Mouse (Mus musculus): ENCODE measurements around the gene Ctsz. TPM values are rescaled to one million over a fixed set of nuclear protein-coding genes. Genes with fewer than 3 reads are reported as not detected.

Gene Ctsz
- total RNA-seq, 1 experiment from 2014 or later = 400 TPM

DNA sequence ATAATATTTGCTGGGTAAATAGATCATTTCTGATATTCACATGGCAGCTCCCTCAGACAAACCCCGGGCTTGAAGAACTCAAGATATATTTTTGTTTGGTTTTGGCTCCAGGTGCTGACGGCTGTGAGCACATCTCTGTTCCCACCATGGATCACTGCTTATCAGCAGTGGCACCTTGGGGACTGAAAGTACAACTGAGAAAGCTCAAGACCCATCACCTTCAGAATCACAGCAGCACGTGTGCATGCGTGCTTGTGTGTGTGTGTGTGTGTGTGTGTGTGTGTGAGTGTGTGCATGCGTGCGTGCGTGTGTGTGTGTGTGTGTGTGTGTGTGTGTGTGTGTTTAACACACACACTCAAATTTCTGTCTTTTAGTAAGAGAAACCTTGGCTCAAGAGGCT is 5.5 kb upstream of the Ctsz start:
- no peak for ATAC-seq (replicated peaks; ENCODE audit: insufficient number of reproducible peaks, low FRiP score, low TSS enrichment, poor library complexity, severe bottlenecking)

DNA sequence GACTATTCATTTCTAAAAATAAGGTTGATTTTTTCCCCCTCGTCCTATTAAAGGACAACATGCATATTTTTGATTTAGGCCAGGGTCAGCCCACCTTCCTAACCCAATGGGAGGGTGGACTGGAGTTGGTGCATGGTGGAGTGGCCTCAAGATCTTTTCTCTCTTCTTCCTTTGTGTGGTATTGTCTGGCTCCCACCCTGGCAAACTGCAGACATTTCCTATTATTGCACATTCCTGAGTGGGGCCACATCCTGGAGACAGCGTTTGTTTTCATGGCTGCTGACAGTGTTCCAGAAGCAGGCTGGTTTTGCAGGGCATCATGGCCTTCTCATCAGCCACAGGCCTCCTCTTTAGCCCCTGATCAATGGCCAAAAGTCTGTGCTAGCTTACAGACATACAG is 4.2 kb upstream of the Ctsz start:
- ATAC-seq (replicated peaks; ENCODE audit: insufficient number of reproducible peaks, low FRiP score, low TSS enrichment, poor library complexity, severe bottlenecking) = no peak

DNA sequence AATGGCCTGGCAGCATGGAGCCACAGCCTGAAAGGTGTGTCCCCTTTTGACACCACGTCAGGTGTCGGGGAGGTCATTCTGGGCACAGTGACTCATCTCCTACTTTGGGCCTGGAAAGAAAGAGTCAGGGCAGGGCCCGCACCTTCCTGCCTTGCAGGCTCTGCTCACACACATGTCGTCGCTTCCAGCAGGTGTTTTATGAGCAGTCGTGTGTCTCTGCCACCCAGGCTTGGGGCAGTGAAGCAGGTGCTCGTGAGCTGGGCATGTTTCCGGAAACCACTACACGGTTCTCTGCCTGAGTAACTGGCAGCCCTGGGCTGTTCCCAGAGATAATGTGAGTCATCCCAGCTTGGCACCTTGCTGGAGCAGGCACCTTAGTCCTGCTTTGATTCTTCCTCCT is 3.6 kb upstream of the Ctsz start:
- ATAC-seq (replicated peaks; ENCODE audit: insufficient number of reproducible peaks, low FRiP score, low TSS enrichment, poor library complexity, severe bottlenecking) = no peak

DNA sequence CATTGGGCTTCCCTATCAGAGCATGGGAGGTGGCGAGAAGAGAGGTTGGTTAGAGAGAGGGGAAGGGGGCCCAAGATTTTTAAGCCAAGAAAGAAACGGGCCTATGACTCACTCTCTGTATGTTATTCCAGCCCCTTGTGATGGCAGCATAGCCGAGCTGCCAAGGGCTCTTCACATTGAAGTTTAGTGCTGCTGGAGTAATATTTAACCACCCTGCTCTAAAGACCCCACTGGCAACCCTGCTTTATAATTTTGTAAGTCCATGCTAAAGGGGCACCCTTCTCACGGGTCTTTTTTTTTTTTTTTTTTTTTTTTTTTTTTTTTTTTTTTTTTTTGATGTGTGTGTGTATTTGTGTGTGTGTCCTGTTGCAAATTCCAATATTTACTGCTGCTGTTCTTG is 3.1 kb upstream of the Ctsz start:
- ATAC-seq (replicated peaks; ENCODE audit: insufficient number of reproducible peaks, low FRiP score, low TSS enrichment, poor library complexity, severe bottlenecking) = no peak

DNA sequence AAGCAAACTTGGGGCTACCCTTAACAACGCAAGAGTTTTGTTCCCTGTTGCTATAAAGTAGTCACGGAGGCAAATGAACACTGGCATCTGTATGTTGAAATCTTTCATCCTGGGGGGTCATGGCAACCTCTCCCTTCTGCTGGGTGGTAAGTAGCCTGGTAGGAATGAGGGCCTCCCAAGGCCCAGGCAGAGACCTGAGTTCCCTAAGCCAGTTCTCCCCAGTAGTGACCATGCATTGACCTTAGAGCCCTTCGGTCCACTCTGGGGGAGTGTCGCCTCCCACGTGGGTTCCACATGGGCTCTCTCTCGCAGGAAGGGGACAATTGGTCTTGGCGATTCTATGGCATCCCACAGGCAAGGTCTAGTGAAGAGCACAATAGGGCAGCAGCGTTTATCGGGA is 1.1 kb upstream of the Ctsz start:
- no peak for ATAC-seq (replicated peaks; ENCODE audit: insufficient number of reproducible peaks, low FRiP score, low TSS enrichment, poor library complexity, severe bottlenecking)

DNA sequence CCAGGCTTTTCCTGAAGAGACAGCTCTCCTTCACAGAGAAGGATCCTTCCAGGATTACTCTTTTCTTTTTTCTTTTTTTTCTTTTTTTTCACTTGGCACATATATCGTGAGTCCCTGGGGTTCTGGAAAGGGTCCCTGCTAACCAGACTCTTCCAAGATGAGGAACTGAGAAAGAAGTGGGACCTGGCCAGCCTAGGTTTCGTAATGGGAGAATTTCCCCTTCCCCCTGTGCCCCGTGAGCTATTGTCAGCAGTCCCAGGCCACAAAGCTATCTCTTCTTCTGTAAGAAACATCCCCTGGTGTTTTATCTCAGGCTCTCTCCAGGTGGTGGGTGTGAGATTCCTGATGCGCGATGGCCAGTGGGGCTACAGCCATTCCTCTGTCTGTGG is 605 bp upstream of the Ctsz start:
- ATAC-seq (replicated peaks; ENCODE audit: insufficient number of reproducible peaks, low FRiP score, low TSS enrichment, poor library complexity, severe bottlenecking) = peak; percentile 14; the same call in 1 of the 2 replicates

DNA sequence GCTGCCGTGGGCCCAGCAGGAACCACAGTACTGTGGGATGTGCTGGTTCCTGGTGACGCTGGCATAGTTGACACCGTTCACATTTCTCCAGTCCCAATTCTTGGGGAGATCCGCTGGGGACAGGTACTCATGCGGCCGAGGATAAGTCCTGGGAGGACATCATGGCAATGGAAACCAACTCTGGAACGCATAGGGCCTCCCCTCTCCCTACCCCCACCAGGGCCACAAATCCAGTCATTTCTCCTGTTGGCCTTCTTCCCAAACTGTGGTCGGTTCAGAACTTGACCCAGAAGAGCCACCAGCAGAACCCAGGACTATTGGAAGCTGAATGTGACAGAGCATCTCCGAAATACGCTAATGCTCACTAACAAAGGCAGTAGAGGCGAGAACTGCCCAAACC is 658 bp downstream of the Ctsz start:
- ATAC-seq (replicated peaks; ENCODE audit: insufficient number of reproducible peaks, low FRiP score, low TSS enrichment, poor library complexity, severe bottlenecking) = no peak

DNA sequence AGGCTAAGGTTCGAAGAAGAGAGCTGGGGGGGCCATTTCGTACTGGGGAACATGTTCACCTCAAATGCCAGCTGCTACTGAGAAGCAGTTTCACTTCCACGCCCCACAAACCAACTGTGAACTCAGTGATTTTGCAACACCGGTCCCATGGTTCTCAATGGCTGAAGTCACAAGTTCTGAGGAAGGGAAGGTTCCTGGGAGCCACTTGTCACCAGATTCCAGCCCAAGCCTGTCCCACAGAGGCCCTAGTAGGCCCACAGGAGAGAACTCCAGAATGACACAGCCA is 1.2 kb downstream of the Ctsz start:
- ATAC-seq (replicated peaks; ENCODE audit: insufficient number of reproducible peaks, low FRiP score, low TSS enrichment, poor library complexity, severe bottlenecking) = peak; percentile 56

DNA sequence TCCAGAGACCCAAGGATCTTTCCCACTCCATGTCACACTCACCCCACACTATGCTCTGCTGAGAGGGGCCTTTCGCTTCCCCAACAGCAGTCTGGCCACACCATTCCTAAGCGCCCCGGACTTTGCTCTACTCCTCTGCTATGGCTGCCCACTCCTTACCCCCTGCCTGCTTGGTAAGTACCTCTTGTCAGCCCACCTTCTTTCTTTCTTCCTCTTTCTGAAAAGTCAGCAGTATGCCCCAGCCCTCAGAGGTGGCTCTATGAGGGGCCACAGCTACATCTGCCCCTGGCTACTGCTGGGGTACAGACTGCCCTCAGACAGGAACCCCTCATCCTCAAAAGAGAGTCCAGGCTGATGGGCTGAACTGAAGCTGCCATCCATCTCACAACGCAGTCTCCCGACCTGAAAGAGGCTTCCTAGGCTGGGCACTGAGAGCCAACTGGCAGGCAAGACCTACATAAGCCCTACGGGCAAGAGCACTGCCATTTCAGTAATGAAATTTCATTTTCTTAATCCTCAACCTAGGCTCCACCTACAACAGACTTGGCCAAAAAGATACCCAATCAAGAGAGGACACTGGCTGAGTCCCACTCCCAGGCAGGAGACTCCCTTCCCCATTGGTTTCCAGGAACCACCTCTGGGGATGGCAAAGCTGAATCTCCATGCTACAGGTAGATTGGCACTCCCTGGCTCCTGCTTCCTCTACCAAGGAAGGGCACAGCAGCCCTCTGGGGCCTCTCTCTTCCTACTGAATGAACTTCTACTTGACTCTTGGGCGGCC is 1.7 kb downstream of the Ctsz start:
- ATAC-seq (replicated peaks; ENCODE audit: insufficient number of reproducible peaks, low FRiP score, low TSS enrichment, poor library complexity, severe bottlenecking) = peak; percentile 5; the same call in 1 of the 2 replicates

DNA sequence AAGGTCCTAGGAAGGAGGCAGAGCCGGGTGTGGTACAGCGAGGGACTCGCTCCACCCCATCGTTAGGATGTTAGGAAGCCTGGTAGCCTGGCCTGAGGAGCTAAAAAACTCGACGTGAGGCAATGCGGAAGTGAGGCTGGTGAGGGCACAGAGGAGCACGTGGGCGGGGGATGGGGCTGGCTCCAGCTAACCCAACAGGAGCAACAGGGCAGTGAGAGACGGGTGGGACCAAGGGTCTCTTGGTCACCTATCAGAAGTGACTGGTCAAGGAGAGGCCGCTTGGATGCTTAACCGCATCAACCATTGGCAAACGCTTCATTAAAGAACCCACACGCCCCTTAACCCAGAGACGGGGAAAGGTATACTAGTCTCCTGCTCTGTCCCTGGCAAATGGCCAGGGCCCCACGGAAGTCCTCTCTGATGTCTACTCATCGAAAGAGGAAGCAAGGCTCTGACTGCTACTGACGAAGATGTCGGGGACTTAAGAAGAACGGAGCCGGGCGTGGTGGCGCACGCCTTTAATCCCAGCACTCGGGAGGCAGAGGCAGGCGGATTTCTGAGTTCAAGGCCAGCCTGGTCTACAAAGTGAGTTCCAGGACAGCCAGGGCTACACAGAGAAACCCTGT is 2.6 kb downstream of the Ctsz start:
- ATAC-seq (replicated peaks; ENCODE audit: insufficient number of reproducible peaks, low FRiP score, low TSS enrichment, poor library complexity, severe bottlenecking) = peak; percentile 37

DNA sequence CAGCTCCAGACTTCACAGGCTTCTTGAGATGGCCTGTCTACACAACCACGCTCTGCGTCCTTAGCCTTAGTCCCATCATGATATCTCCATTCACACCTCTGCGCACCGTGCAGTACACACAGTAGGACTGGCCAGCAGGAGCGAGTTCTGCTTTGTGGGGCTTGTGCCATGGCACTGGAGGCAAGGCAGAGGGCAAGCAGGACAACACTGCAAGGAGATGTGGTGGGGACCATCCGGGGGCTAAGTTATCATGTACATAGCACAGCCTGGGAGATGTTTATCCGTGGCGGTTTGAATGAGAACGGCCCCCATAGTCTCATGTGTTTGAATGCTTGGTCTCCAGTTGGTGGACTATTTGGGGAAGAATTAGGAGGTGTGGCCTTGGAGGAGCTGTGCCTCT is 3.9 kb downstream of the Ctsz start:
- ATAC-seq (replicated peaks; ENCODE audit: insufficient number of reproducible peaks, low FRiP score, low TSS enrichment, poor library complexity, severe bottlenecking) = no peak

DNA sequence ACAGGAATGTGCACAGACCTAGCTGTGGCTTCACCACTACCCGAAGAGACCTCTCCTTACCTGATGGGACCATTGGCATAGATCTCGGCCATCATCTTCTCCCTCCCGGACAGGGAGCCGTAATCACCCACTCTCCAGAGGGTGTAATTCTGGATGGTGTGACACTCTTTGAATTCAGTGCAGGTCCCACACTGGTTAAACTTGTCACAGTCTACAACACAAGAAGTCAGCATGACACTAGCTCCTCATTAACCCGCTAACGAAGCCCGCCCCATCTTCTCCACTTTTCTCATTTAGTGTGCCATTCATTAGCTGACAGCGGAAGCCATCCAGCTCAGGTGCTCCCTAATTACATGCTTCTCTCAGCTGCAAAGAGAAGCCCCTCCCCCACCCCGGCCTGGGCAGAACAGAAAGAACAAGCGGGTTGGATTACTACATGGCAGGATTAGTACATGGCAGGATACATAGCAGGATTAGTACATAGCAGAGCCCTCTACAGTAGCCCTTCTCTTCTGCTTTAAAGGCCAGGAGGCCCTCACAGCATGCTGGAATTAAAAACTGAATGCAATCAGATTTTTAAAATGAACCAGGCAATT is 9.7 kb downstream of the Ctsz start:
- no peak for ATAC-seq (replicated peaks; ENCODE audit: insufficient number of reproducible peaks, low FRiP score, low TSS enrichment, poor library complexity, severe bottlenecking)

DNA sequence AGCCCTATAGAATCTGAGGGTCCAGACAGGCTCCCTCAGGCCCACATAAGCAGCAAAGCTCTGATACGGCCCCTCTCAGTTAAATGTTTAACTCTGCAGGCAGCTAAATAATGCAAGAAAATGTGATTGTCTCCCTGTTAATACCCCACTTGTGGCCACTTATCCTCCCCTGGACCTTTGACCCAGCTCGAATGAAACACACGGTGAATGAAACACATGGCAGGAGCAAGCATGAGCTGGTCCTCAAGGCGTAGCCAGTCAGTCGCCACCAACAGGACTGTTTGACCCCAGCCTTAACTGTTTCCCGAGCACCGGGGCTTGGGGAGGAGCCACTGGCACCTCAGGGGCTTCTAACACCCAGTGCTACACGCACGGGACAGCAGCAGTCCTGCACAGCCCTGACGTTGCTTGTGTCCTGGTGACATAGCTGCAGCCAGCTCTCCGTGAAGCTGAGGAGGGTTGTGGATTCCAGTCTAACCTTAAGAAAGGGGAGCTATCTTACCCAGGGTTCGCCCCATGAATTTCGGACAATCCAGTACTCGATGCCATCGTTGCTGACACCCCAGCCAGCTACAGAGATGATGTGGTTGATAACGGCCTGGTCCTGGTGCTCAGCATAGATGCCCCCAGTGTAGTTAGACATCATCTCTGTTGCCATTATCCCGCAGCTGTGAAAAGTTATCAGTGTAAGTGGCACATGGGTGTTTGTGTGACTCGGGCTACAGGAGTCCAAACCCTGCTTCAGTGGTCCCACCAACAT is 10.6 kb downstream of the Ctsz start:
- ATAC-seq (replicated peaks; ENCODE audit: insufficient number of reproducible peaks, low FRiP score, low TSS enrichment, poor library complexity, severe bottlenecking) = no peak

DNA sequence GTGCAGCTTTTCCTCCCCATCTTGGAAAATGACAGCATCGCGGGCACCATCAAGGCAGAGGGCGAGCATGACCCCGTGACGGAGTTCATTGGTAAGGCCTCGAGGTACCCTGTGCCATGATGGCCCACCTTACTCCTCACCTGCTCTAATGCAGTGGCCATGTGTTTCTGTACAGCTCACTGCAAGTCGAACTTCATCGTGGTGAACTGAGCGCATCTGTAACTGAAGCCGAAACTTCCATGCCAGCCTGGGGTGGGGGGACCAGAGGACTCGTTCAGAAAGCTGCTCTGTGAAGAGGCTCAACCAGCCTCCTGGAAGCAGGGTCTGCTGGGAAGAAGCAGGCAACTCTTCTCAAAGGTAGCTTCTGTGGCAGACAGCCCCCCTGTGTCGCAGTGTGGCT is 12.0 kb downstream of the Ctsz start:
- ATAC-seq (replicated peaks; ENCODE audit: insufficient number of reproducible peaks, low FRiP score, low TSS enrichment, poor library complexity, severe bottlenecking) = no peak

DNA sequence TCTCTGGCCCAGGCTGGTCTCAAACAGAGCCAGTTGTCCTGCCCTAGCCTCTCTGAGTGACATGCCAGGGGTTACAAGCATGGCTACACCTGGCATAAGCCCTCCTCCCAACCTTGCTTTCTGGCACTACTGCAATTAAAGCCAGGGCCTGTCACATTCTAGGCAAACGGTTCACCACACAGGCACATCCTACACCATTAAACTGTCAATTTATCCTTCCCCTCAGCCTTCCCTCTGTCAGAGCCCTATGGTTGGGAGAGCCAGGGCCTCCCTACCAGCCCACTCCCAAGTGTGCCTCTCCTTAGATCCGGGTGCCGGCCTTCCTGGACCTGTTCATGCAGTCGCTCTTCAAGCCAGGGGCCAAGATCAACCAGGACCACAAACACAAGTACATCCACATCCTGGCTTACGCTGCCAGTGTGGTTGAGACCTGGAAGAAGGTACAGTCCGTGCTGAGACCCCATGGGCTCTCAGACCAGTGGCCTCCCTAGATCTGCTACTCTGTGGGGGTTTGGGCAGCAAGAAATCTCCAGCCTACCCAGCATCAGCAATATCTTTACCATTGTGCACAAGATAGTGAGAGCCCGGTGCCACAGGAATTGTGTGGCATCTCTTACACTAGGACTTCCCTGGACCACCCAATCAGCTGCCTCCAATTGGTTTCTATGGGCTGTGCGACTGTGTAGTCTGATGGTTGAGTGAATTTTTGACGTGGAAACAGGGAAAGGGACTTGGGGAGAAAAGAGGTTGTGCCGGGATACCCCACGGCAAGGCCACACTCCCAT is 14.3 kb downstream of the Ctsz start:
- no peak for ATAC-seq (replicated peaks; ENCODE audit: insufficient number of reproducible peaks, low FRiP score, low TSS enrichment, poor library complexity, severe bottlenecking)

DNA sequence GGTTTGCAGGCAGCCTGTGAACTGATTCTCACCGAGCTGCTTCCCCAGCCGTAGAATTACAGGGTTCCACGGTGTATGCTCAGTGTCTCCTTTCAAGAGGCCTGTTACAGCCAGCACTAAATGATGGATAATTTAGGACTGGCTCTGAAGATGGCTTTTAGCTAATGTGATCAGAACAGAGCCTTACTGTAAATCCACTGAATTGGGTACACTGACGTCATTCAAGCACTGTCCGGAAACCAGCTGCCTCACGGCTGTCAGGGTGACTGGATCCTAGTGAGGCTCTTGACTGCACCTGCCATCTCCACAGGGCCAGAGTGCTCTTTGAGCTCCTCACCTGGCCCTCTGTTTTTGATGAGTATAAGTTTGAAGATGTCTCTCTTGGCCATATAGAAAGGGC is 17.7 kb downstream of the Ctsz start:
- ATAC-seq (replicated peaks; ENCODE audit: insufficient number of reproducible peaks, low FRiP score, low TSS enrichment, poor library complexity, severe bottlenecking) = no peak

DNA sequence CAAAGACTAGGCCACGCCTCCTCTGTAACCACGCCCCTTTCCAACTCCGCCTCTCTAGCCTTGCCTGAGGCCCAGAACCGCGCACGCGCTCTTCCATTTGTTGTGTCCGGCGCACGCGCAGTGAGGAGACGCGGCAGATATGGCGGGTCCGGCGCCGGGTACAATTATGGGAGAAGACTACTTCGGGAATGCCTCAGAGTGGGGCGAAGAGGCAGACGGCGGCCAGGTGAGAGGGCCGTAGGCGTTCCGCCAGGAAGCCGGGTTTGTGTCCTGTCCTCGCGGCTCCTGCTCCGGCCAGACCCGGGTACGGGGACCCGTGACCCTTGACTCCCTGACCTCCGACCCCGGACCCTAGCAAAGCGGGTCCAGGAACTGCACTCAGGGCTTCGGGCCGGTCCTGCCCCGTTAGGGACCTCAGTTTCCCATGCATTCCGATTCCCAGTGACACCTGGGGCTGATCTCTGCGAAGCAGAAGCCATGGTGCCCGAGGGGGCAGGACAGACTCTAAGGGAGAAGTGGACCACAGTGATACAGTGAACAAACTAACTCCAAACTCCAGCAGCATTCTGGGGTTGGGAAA is 23.0 kb downstream of the Ctsz start, which contains the start of gene Nelfcd:
Gene Nelfcd (plus strand): TSS at position 74 of the 580 bp plus-strand sequence.
- peak; percentile 95 for ATAC-seq (replicated peaks; ENCODE audit: insufficient number of reproducible peaks, low FRiP score, low TSS enrichment, poor library complexity, severe bottlenecking)

DNA sequence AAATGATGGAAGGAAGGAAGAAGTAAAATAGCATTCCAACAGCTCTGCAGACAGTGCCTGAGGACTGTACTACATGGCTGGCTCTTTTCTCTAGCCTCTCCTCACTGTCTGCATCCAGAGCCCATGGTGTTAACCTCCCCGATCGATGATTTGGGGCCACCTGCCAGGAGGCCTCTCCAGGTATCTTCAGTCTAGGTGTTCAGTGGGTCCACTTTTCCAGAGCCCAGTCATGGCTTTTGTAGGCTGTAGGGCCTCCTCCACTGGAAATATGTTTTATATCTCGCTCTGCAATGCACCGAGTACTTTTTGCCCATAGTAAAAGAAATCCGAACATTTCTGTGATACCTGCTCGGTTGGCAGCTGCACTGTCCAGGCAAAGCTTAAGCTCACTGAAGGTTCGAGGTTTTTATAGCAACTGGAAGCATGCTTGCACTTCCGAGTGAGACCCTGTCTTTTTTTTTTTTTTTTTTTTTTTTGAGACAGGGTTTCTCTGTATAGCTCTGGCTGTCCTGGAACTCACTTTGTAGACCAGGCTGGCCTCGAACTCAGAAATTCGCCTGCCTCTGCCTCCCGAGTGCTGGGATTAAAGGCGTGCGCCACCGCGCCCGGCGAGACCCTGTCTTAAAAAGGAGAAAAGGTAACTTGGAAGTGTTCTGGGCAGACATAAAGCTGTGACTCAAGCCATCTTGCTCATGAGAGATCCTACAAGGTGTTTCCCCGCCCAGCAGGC is 23.7 kb downstream of the Ctsz start:
- no peak for ATAC-seq (replicated peaks; ENCODE audit: insufficient number of reproducible peaks, low FRiP score, low TSS enrichment, poor library complexity, severe bottlenecking)

Measured in monocyte, adult 5-6 weeks (primary cell).